Mouse (Mus musculus) heart, embryonic 12.5 days (tissue): ENCODE measurements around the gene Sbf2. TPM values are rescaled to one million over a fixed set of nuclear protein-coding genes. Genes with fewer than 3 reads are reported as not detected.

ENCODE experiments used
- ATAC-seq: fragments of 200-750 bp; cut with Nextera tagmentation; 2 replicates; pipeline ENCODE4 v1.8.0; 2017; ENCODE audit warnings: moderate TSS enrichment, moderate library complexity; ENCODE audit not compliant: insufficient number of reproducible peaks, low FRiP score
- H3K27ac ChIP-seq: fragments of 300-500 bp; sonication (generic); 2 replicates; pipeline ENCODE4 v1.5.1; 2016; ENCODE audit warnings: mild to moderate bottlenecking, moderate library complexity; ENCODE audit not compliant: poor library complexity, severe bottlenecking
- H3K27me3 ChIP-seq: fragments of 300-500 bp; sonication (generic); replicated peaks from 2 replicates; pipeline ENCODE4 v1.6.1; 2016; ENCODE audit warnings: mild to moderate bottlenecking, moderate library complexity
- H3K36me3 ChIP-seq: fragments of 300-500 bp; sonication (generic); 2 replicates; pipeline ENCODE4 v1.6.1; 2016; ENCODE audit warnings: mild to moderate bottlenecking, moderate library complexity
- H3K4me1 ChIP-seq: fragments of 300-500 bp; sonication (generic); replicated peaks from 2 replicates; pipeline ENCODE4 v1.6.1; 2016; ENCODE audit warnings: mild to moderate bottlenecking
- H3K4me2 ChIP-seq: fragments of 300-500 bp; sonication (generic); 2 replicates; pipeline ENCODE4 v1.6.1; 2016; ENCODE audit warnings: mild to moderate bottlenecking, moderate library complexity
- H3K4me3 ChIP-seq: fragments of 300-500 bp; sonication (generic); 2 replicates; pipeline ENCODE4 v1.5.1; 2016; ENCODE audit warnings: mild to moderate bottlenecking
- H3K9ac ChIP-seq: fragments of 300-500 bp; sonication (generic); 2 replicates; pipeline ENCODE4 v1.6.1; 2016; ENCODE audit warnings: mild to moderate bottlenecking, moderate library complexity
- H3K9me3 ChIP-seq: fragments of 300-500 bp; sonication (generic); replicated peaks from 2 replicates; pipeline ENCODE4 v1.6.1; 2016; ENCODE audit warnings: mild to moderate bottlenecking, moderate library complexity
- WGBS: fragments of 180-500 bp; shearing (Covaris S2); methylation state at CpG from one replicate; pipeline ENCODE4 v1.1.7; 2016; 5-methylcytosine and 5-hydroxymethylcytosine counted together
- polyA plus RNA-seq: library from polyadenylated mRNA; unstranded; fragments of >200 nt; fragmentation: Nextera tagmentation; extraction: Ambion mirVana; gene quantifications from 2 replicates; pipeline ENCODE4 v1.2.1, GENCODE M21; 2016

The Sbf2 gene
- polyA plus RNA-seq, 1 experiment from 2014 or later: 39.2 TPM

GRCm38 (mm10) chr7:110325381-110326110 is 289.2 kb downstream of the Sbf2 start:
- no peak overlapping the region for H3K27ac ChIP-seq
- no peak overlapping the region for H3K4me2 ChIP-seq
- peaks cover 4% of the 10 kb centered on the region; the same call in 1 of the 2 replicates for H3K9me3 ChIP-seq
- H3K27me3 ChIP-seq: peaks cover 3% of the 10 kb centered on the region; the same call in 1 of the 2 replicates
- no peak for ATAC-seq
- WGBS: 89% methylated on average over 5 of the region's 5 CpGs
- H3K4me3 ChIP-seq: no peak overlapping the region
- peaks cover 61% of the 10 kb centered on the region for H3K36me3 ChIP-seq
- H3K4me1 ChIP-seq: no peaks in the 10 kb centered on the region
- H3K9ac ChIP-seq: no peak overlapping the region

GRCm38 (mm10) chr7:110324852-110325251 is 289.9 kb downstream of the Sbf2 start:
- Histone ChIP-seq H3K27ac (no peak overlapping the region), H3K4me2 (no peak overlapping the region), H3K4me3 (no peak overlapping the region), H3K9me3 (peaks cover 4% of the 10 kb centered on the region; the same call in 1 of the 2 replicates), H3K36me3 (peaks cover 65% of the 10 kb centered on the region), H3K27me3 (peaks cover 3% of the 10 kb centered on the region; the same call in 1 of the 2 replicates), H3K9ac (no peak overlapping the region), H3K4me1 (peaks cover 5% of the 10 kb centered on the region)
- no peak for ATAC-seq
- WGBS: 84% methylated on average over 1 of the region's 1 CpGs

- Histone ChIP-seq H3K36me3 (peaks cover 49% of the 10 kb centered on the region), H3K4me1 (peaks cover 15% of the 10 kb centered on the region), H3K27ac (no peak overlapping the region), H3K4me2 (no peak overlapping the region), H3K27me3 (peaks cover 3% of the 10 kb centered on the region; the same call in 1 of the 2 replicates), H3K4me3 (no peak overlapping the region), H3K9ac (no peak overlapping the region), H3K9me3 (peaks cover 5% of the 10 kb centered on the region; the same call in 1 of the 2 replicates)
- no peak for ATAC-seq
- WGBS: 83% methylated on average over 5 of the region's 5 CpGs
Observed at GRCm38 (mm10) chr7:110321106-110321505, 293.6 kb downstream of the Sbf2 start.

- 21% methylated on average over 6 of the region's 6 CpGs for WGBS
- H3K4me1 ChIP-seq: peaks cover 15% of the 10 kb centered on the region
- peak; percentile 61 for ATAC-seq
- H3K4me2 ChIP-seq: 0 out of 2 replicates have a peak overlapping the region, but pooled peaks have one; percentile 14
- H3K27ac ChIP-seq: peak overlapping the region; percentile 66
- H3K36me3 ChIP-seq: peaks cover 52% of the 10 kb centered on the region
- no peak overlapping the region for H3K9ac ChIP-seq
- no peak overlapping the region for H3K4me3 ChIP-seq
- H3K27me3 ChIP-seq: peaks cover 3% of the 10 kb centered on the region; the same call in 1 of the 2 replicates
- H3K9me3 ChIP-seq: peaks cover 10% of the 10 kb centered on the region; the same call in 1 of the 2 replicates
Observed at GRCm38 (mm10) chr7:110318971-110319519, 295.7 kb downstream of the Sbf2 start.

GRCm38 (mm10) chr7:110317412-110317811 is 297.3 kb downstream of the Sbf2 start:
- Histone ChIP-seq H3K9ac (no peak overlapping the region), H3K4me1 (peaks cover 15% of the 10 kb centered on the region), H3K36me3 (peaks cover 55% of the 10 kb centered on the region), H3K27me3 (no peaks in the 10 kb centered on the region; the same call in 1 of the 2 replicates), H3K9me3 (peaks cover 10% of the 10 kb centered on the region; the same call in 1 of the 2 replicates), H3K27ac (no peak overlapping the region), H3K4me2 (no peak overlapping the region), H3K4me3 (no peak overlapping the region)
- no peak for ATAC-seq
- WGBS: 86% methylated on average over 4 of the region's 4 CpGs

- H3K4me1 ChIP-seq: peaks cover 15% of the 10 kb centered on the region
- 94% methylated on average over 1 of the region's 1 CpGs for WGBS
Observed at GRCm38 (mm10) chr7:110315352-110315751, 299.4 kb downstream of the Sbf2 start.

GRCm38 (mm10) chr7:110314401-110314890 is 300.3 kb downstream of the Sbf2 start:
- Histone ChIP-seq H3K27ac (no peak overlapping the region), H3K4me3 (no peak overlapping the region), H3K27me3 (no peaks in the 10 kb centered on the region), H3K4me1 (peaks cover 6% of the 10 kb centered on the region), H3K9ac (no peak overlapping the region), H3K36me3 (peaks cover 78% of the 10 kb centered on the region), H3K4me2 (no peak overlapping the region), H3K9me3 (peaks cover 10% of the 10 kb centered on the region; the same call in 1 of the 2 replicates)
- 90% methylated on average over 7 of the region's 7 CpGs for WGBS
- no peak for ATAC-seq

More at GRCm38 (mm10) chr7:110315352-110315751, 299.4 kb downstream of the Sbf2 start:
- Histone ChIP-seq H3K4me3 (no peak overlapping the region), H3K36me3 (peaks cover 73% of the 10 kb centered on the region), H3K27me3 (no peaks in the 10 kb centered on the region), H3K4me2 (no peak overlapping the region), H3K9me3 (peaks cover 10% of the 10 kb centered on the region; the same call in 1 of the 2 replicates), H3K27ac (no peak overlapping the region), H3K9ac (no peak overlapping the region)
- ATAC-seq: no peak

- Histone ChIP-seq H3K4me1 (no peaks in the 10 kb centered on the region), H3K9ac (no peak overlapping the region), H3K4me3 (no peak overlapping the region), H3K27ac (no peak overlapping the region), H3K27me3 (no peaks in the 10 kb centered on the region), H3K9me3 (peaks cover 10% of the 10 kb centered on the region; the same call in 1 of the 2 replicates), H3K36me3 (peaks cover 88% of the 10 kb centered on the region), H3K4me2 (no peak overlapping the region)
- no peak for ATAC-seq
- WGBS: 81% methylated on average over 9 of the region's 9 CpGs
Observed at GRCm38 (mm10) chr7:110313392-110314055, 301.2 kb downstream of the Sbf2 start.

- H3K4me1 ChIP-seq: no peaks in the 10 kb centered on the region; the same call in 1 of the 2 replicates
- H3K4me2 ChIP-seq: no peak overlapping the region
- no peak for ATAC-seq
- no peak overlapping the region for H3K9ac ChIP-seq
- H3K4me3 ChIP-seq: no peak overlapping the region
- WGBS: 90% methylated on average over 8 of the region's 8 CpGs
- H3K36me3 ChIP-seq: peaks cover 57% of the 10 kb centered on the region
- no peaks in the 10 kb centered on the region for H3K27me3 ChIP-seq
- H3K27ac ChIP-seq: no peak overlapping the region
- H3K9me3 ChIP-seq: no peaks in the 10 kb centered on the region
Observed at GRCm38 (mm10) chr7:110309246-110309645, 305.5 kb downstream of the Sbf2 start.

- Histone ChIP-seq H3K27ac (no peak overlapping the region), H3K9ac (no peak overlapping the region), H3K36me3 (peaks cover 45% of the 10 kb centered on the region), H3K27me3 (no peaks in the 10 kb centered on the region), H3K4me2 (no peak overlapping the region), H3K4me3 (no peak overlapping the region), H3K4me1 (no peaks in the 10 kb centered on the region; the same call in 1 of the 2 replicates), H3K9me3 (no peaks in the 10 kb centered on the region)
- no peak for ATAC-seq
- WGBS: 84% methylated on average over 11 of the region's 11 CpGs
Observed at GRCm38 (mm10) chr7:110307741-110308140, 307.0 kb downstream of the Sbf2 start.

- H3K4me3 ChIP-seq: no peak overlapping the region
- no peak overlapping the region for H3K9ac ChIP-seq
- 51% methylated on average over 5 of the region's 5 CpGs for WGBS
- H3K27ac ChIP-seq: no peak overlapping the region
- peaks cover 31% of the 10 kb centered on the region for H3K36me3 ChIP-seq
- no peak for ATAC-seq
- H3K9me3 ChIP-seq: no peaks in the 10 kb centered on the region
- no peak overlapping the region for H3K4me2 ChIP-seq
- H3K4me1 ChIP-seq: no peaks in the 10 kb centered on the region; the same call in 1 of the 2 replicates
- no peaks in the 10 kb centered on the region for H3K27me3 ChIP-seq
Observed at GRCm38 (mm10) chr7:110306281-110306680, 308.4 kb downstream of the Sbf2 start.
